Mouse (Mus musculus): ENCODE measurements around the gene Ccn1.

DNA sequence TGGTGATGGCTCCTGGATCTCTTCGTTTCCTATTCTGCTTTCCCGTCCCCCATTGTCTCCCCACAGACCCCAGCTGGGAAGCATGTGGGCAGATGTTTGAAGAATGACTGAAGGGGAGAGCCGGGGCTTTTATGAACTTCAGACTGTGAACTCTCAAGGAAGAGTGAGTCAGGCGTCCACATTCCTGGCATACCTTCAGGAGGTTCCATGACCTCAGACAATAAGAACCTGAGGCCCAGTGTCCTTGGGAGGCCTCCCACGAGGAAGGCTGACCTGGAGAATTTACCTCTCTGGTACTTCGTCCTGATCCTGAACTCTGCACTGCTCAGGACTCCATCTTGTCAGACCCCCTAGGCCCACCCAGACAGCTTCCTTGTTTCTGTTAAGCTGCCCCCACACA, 16.9 kb downstream of the Ccn1 start:
- TF ChIP-seq CTCF (IDR thresholded peaks at IDR 0.05; ENCODE audit: borderline replicate concordance, insufficient read depth, low read depth, low read length) (no peak), POLR2A (IDR thresholded peaks at IDR 0.05; ENCODE audit: borderline replicate concordance, insufficient read depth, low read length) (no peak)

All from cerebellum, adult 2 months (tissue).